Mouse (Mus musculus) gastrocnemius, postnatal 14 days (tissue): ENCODE results near the gene Csn1s2b. TPM values are rescaled to one million over a fixed set of nuclear protein-coding genes. Genes with fewer than 3 reads are reported as not detected.
"Not testable (repeated sequence)": the region's sequence is repeated elsewhere in the genome, so short reads cannot be mapped to it uniquely, and the experiment has no call there.

Source experiments
- DNase-seq: peaks from one replicate; pipeline ENCODE4 v3.0.0; 2021; ENCODE audit warnings: mixed read lengths
- intact Hi-C: fragments of 180-260 bp; cut with DNase I; formaldehyde crosslinking; loops from one replicate; pipeline ENCODE4 v1.15.1; 2025; ENCODE audit warnings: low total_unique reads
- long read RNA-seq, 2 experiments: library from polyadenylated mRNA; stranded (forward); transcript quantifications; one replicate each; pipeline ENCODE4 v2.0.0; 2021
- total RNA-seq, 2 experiments: library from RNA; stranded (reverse); gene quantifications; 2 replicates each; pipeline ENCODE4 v1.2.3; 2021

Gene Csn1s2b
- not detected for total RNA-seq
- long read RNA-seq, experiment 1 = 0 reads
- long read RNA-seq, experiment 2 = 0 reads

DNA sequence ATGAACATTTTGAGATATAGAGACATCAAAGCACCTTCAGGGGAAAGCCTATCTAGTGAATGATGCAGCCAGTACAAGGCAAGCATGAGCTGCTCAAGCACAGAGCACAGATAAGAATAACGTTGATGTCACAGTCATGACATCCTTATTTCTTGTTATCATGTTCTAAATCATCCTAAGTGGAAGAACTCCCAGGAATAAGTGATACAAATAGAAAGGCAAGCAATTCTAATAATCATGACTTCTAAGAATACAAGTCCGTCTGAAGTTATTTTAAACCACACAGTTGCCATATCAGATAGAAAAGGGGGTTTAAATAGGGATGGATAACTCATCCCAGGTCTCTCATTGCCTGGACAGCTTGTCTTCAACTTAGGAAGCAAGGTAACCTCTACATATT lies at the start of gene Csn1s2b:
TSS of gene Csn1s2b (plus strand) at position 301 of the 400 bp plus-strand sequence.
- intact Hi-C loops = no loop called here
- DNase-seq = no peak

GRCm38 (mm10) chr5:87764546-87764945 lies 43.3 kb upstream of the Csn1s2b start:
- intact Hi-C loops = no loop called here
- DNase-seq = no peak

DNA sequence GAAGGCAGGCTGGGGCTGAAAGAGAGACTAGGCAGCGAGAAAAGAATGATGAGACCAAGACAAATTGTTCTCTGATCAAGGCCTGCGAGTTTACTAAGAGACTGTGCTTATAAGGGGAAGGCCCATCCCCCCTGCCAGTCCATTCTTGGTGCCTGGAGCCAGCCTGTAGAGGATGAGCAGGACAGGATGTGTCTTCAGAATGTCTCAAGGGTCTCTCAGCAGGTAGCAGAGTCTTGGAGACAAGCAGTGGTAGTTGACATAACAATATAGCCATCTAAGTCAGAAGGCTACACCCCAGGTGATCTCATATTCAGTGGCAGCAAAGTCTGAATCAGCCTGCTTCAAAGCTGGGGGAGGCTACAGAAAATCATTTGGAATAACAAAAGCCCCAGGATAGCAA lies 35.7 kb upstream of the Csn1s2b start:
- DNase-seq, intact Hi-C loops: not testable (repeated sequence)

- no peak for DNase-seq
Measured at GRCm38 (mm10) chr5:87774267-87774666, 33.6 kb upstream of the Csn1s2b start, which contains the start of gene Csn1s2a. Gene Csn1s2a (plus strand): TSS chr5:87774567.

GRCm38 (mm10) chr5:87782731-87783130 lies 25.2 kb upstream of the Csn1s2b start:
- intact Hi-C loops = no loop called here
- no peak for DNase-seq

More at GRCm38 (mm10) chr5:87774267-87774666, 33.6 kb upstream of the Csn1s2b start, which contains the start of gene Csn1s2a:
- intact Hi-C loops = no loop called here

DNA sequence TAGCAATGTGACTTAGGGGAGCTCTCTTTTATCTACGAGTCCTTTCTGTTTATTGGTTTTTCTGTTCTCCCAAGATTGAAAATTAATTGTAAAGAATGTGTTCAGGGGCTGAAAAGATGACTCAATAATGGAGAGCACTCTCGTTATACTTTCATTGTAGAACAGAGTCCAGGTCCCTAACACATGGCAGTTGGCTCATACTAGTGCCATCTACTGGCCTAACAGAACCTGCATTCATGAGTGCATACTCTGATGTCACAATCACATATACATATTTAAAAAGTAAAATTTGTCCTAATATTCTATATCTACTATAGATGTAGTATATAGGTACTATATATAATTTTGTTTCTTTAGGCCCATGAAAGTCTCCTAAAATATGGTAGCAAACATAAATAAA lies 1.4 kb downstream of the Csn1s2b start:
- intact Hi-C loops = no loop called here
- no peak for DNase-seq

DNA sequence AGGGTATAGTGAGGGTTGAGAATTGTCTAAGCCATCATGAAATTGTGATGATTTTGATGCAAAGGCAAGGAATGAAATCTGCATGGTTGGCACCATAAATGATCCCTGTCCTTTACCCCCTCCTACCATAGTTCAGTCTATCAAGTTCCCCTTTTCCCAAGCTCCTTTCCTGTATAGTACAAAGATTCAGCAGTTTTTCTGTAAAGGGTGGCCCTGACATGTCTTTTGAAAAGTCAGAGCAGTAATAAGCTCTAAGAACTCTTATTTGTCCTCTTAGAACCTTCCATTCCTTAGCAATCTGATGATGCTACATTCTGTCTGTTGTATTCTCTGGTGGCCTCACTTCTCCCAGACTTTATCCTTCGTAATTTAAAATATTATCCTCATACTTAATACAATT lies 17.5 kb downstream of the Csn1s2b start, which contains the start of gene Prr27:
TSS of gene Prr27 (plus strand) at position 301 of the 400 bp plus-strand sequence.
- DNase-seq = no peak
- intact Hi-C loops = no loop called here

DNA sequence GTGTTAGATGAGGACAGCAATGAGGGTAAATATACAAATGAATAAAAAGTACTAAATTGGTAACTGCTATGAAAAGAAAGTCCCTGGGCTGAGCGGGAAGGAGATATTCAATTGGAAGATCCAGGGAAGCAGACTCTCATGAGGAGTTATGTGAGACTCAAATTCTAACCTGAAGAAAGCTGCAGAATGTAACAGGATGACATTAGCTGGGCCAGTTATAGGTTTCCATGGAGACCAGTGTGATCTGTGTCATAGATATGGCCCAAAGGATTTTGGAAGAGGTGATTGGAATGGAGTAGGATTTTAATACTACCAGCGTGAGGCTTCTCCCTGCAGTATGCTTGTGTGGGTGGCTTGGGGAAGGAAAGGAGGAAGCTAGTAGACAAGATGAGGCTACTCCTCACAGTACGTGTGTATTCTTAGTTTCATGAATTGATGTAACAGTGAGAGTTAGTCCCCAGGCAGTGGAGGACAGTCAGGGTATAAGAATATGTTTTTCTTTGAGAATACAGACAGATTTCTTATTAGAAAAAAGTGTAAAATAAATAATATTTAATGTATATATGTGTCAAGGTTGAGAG lies 47.3 kb downstream of the Csn1s2b start:
- DNase-seq = no peak
- intact Hi-C loops = no loop called here

DNA sequence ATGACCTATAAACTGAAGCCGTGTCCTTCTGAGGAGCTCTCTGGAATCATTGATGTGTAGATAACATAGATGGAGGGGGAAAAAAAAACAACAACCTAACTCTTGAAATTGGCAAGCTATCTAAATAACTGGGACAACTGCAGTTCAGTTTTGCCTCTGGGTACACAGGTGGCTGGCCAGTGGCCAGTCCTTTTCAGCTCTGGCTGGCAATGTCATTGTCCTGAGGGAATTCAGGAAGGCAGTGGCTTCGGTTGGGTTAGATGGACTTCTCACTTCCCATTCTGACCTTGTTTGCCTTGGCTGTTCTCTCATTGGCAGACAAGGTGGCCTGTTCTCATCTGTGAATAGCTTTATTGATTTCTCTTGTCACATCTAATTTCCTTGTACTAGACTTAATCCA lies 62.2 kb downstream of the Csn1s2b start:
- no peak for DNase-seq
- intact Hi-C loops = no loop called here

GRCm38 (mm10) chr5:87871423-87871822 lies 63.5 kb downstream of the Csn1s2b start:
- intact Hi-C loops = no loop called here
- DNase-seq = no peak

Other genes with a start within 250 kb of the Csn1s2b start
- not detected for gene Sult1d1, start 239.1 kb upstream of the Csn1s2b start, total RNA-seq
- not detected for gene Sult1e1, start 216.5 kb upstream of the Csn1s2b start, total RNA-seq
- gene Csn1s1, start 141.9 kb upstream of the Csn1s2b start, total RNA-seq = not detected
- gene Csn2, start 108.5 kb upstream of the Csn1s2b start, total RNA-seq = not detected
- gene Csn1s2a, start 33.5 kb upstream of the Csn1s2b start, total RNA-seq = not detected
- gene Prr27, start 17.6 kb downstream of the Csn1s2b start, total RNA-seq = not detected
- not detected for gene Odam, start 76.9 kb downstream of the Csn1s2b start, total RNA-seq
- not detected for gene Csn3, start 117.5 kb downstream of the Csn1s2b start, total RNA-seq
- gene 2310003L06Rik, start 161.4 kb downstream of the Csn1s2b start, total RNA-seq = not detected
- not detected for gene Gm28434, start 161.4 kb downstream of the Csn1s2b start, total RNA-seq
- gene Cabs1, start 171.4 kb downstream of the Csn1s2b start, total RNA-seq = not detected
- not detected for gene Smr3a, start 194.5 kb downstream of the Csn1s2b start, total RNA-seq